Mouse (Mus musculus): ENCODE measurements at regions not wholly inside any gene's neighbourhood (a gene's known extent, or its start where the extent isn't known, plus 50 kb on each side); places are given as distances from the start of the nearest gene placed in this dataset.

GRCm38 (mm10) chr2:106425451-106425881, 267.6 kb upstream of the Mpped2 start:
- Histone ChIP-seq H3K79me2 (ENCODE audit: control insufficient read depth, insufficient read depth, low read length, poor library complexity) (no peaks in the 10 kb centered on the region), H3K27ac (ENCODE audit: control insufficient read depth, low read depth, low read length) (no peak overlapping the region), H3K36me3 (ENCODE audit: control insufficient read depth in 1 of 2, insufficient read depth in 2 of 2, low read length in 2 of 2) (no peaks in the 10 kb centered on the region), H3K4me3 (ENCODE audit: control insufficient read depth in 1 of 2, insufficient read depth in 1 of 2, low read depth in 2 of 2, low read length in 2 of 2) (no peak overlapping the region), H3K27me3 (ENCODE audit: control insufficient read depth in 1 of 2, insufficient read depth in 2 of 2, low read length in 2 of 2) (no peaks in the 10 kb centered on the region), H3K9me3 (replicated peaks; ENCODE audit: insufficient read depth, low read length) (no peaks in the 10 kb centered on the region), H3K4me1 (ENCODE audit: control insufficient read depth in 1 of 2, insufficient read depth in 2 of 2, low read length in 2 of 2) (no peaks in the 10 kb centered on the region), H3K9ac (ENCODE audit: control insufficient read depth, low read depth, low read length, poor library complexity, severe bottlenecking) (no peak overlapping the region)
- TF ChIP-seq JUND (IDR thresholded peaks at IDR 0.05; ENCODE audit: low read depth, low read length) (no peak), NELFE (IDR thresholded peaks at IDR 0.05; ENCODE audit: low read depth, low read length) (no peak), GATA1 (IDR thresholded peaks at IDR 0.05; ENCODE audit: low read depth, low read length) (no peak), MYC (IDR thresholded peaks at IDR 0.05; ENCODE audit: low read depth, low read length) (no peak), MAFK (IDR thresholded peaks at IDR 0.05; ENCODE audit: borderline replicate concordance, low read depth, low read length) (no peak), SMC3 (IDR thresholded peaks at IDR 0.05; ENCODE audit: low read depth, low read length) (no peak), NRF1 (IDR thresholded peaks at IDR 0.05; ENCODE audit: insufficient read depth, low read depth, low read length, poor library complexity, severe bottlenecking) (no peak), MAZ (IDR thresholded peaks at IDR 0.05; ENCODE audit: low read depth, low read length) (no peak), TCF12 (IDR thresholded peaks at IDR 0.05; ENCODE audit: low read depth, low read length) (no peak), KAT2A (conservative IDR thresholded peaks at IDR 0.05; ENCODE audit: low read depth, low read length) (no peak), MAX (IDR thresholded peaks at IDR 0.05; ENCODE audit: low read length) (no peak), POLR2AphosphoS5 (IDR thresholded peaks at IDR 0.05; ENCODE audit: borderline replicate concordance, low read depth, low read length) (no peak), ZKSCAN1 (IDR thresholded peaks at IDR 0.05; ENCODE audit: low read depth, low read length) (no peak), USF2 (IDR thresholded peaks at IDR 0.05; ENCODE audit: borderline replicate concordance in 1 of 2, insufficient read depth in 1 of 2, low read depth in 1 of 2, low read length in 2 of 2) (no peak), SIN3A (IDR thresholded peaks at IDR 0.05; ENCODE audit: low read length) (no peak), GABPA (IDR thresholded peaks at IDR 0.05; ENCODE audit: low read depth, low read length) (no peak), CHD1 (IDR thresholded peaks at IDR 0.05; ENCODE audit: low read depth, low read length) (no peak), RAD21 (IDR thresholded peaks at IDR 0.05; ENCODE audit: low read depth, low read length) (no peak), ELF1 (IDR thresholded peaks at IDR 0.05; ENCODE audit: low read depth, low read length) (no peak)
- no peak for DNase-seq (ENCODE audit: low read depth, low spot score)

- no peak overlapping the region for H3K9ac ChIP-seq (ENCODE audit: control insufficient read depth, low read depth, low read length, poor library complexity, severe bottlenecking)
- TF ChIP-seq USF2 (IDR thresholded peaks at IDR 0.05; ENCODE audit: borderline replicate concordance in 1 of 2, insufficient read depth in 1 of 2, low read depth in 1 of 2, low read length in 2 of 2) (no peak), ZNF384 (IDR thresholded peaks at IDR 0.05; ENCODE audit: low read depth, low read length) (no peak)
- no peaks in the 10 kb centered on the region for H3K79me2 ChIP-seq (ENCODE audit: control insufficient read depth, insufficient read depth, low read length, poor library complexity)
- DNase-seq (ENCODE audit: low read depth, low spot score) = no peak
- no peaks in the 10 kb centered on the region for H3K4me1 ChIP-seq (ENCODE audit: control insufficient read depth in 1 of 2, insufficient read depth in 2 of 2, low read length in 2 of 2)
- no peaks in the 10 kb centered on the region for H3K9me3 ChIP-seq (replicated peaks; ENCODE audit: insufficient read depth, low read length)
- H3K27ac ChIP-seq (ENCODE audit: control insufficient read depth, low read depth, low read length) = no peak overlapping the region
- H3K36me3 ChIP-seq (ENCODE audit: control insufficient read depth in 1 of 2, insufficient read depth in 2 of 2, low read length in 2 of 2) = no peaks in the 10 kb centered on the region
- no peak overlapping the region for H3K4me3 ChIP-seq (ENCODE audit: control insufficient read depth in 1 of 2, insufficient read depth in 1 of 2, low read depth in 2 of 2, low read length in 2 of 2)
- no peaks in the 10 kb centered on the region for H3K27me3 ChIP-seq (ENCODE audit: control insufficient read depth in 1 of 2, insufficient read depth in 2 of 2, low read length in 2 of 2)
Observed at GRCm38 (mm10) chr2:106426010-106426409, 267.1 kb upstream of the Mpped2 start.
